Mouse (Mus musculus) cortical plate, adult 2 months (tissue): ENCODE results near the gene Aip.

ENCODE experiments used
- CTCF ChIP-seq: fragments of 200-500 bp; IDR thresholded peaks from 2 replicates; pipeline ENCODE4 v1.5.1; 2011; ENCODE audit warnings: mild to moderate bottlenecking, control low read depth, low read length; ENCODE audit not compliant: insufficient read depth; ENCODE audit errors: extremely low read depth
- POLR2A ChIP-seq: fragments of 200-500 bp; IDR thresholded peaks from 2 replicates; pipeline ENCODE4 v1.6.1; 2011; ENCODE audit warnings: mild to moderate bottlenecking, low read length, control low read depth; ENCODE audit not compliant: insufficient read depth; ENCODE audit errors: extremely low read depth

DNA sequence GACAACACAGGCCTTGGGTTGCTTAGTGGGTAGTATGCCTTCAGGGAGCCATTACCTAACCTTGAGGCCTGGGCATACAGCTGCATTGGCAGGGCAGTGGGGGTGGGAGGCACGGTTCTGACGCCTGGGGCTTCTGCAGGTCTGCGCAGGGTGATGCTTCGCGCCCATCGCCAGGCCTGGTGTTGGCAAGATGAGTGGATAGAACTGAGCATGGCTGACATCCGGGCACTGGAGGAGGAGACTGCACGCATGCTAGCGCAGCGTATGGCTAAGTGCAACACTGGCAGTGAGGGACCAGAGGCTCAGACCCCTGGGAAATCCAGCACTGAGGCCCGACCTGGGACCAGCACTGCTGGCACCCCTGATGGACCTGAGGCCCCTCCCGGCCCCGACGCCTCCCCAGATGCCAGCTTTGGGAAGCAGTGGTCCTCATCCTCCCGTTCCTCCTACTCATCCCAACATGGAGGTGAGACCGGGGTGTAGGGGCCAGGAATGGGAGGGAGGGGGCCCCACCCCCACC lies 20.9 kb downstream of the Aip start:
- no peak for TF ChIP-seq CTCF
- no peak for TF ChIP-seq POLR2A
